Mouse (Mus musculus) limb, embryonic 11.5 days (tissue): Measurements from ENCODE around the gene Unc5c. TPM values are rescaled to one million over a fixed set of nuclear protein-coding genes. Genes with fewer than 3 reads are reported as not detected.

ENCODE experiments used
- ATAC-seq: fragments of 200-750 bp; cut with Nextera tagmentation; 2 replicates; pipeline ENCODE4 v1.8.0; 2017; ENCODE audit warnings: low read depth; ENCODE audit not compliant: insufficient number of reproducible peaks, low FRiP score, low TSS enrichment
- DNase-seq: peaks from one replicate; pipeline ENCODE4 v3.0.0-alpha.2; 2015; ENCODE audit warnings: low spot score
- H3K27ac ChIP-seq: fragments of 300-500 bp; sonication (generic); replicated peaks from 2 replicates; pipeline ENCODE4 v1.5.1; 2014; ENCODE audit warnings: low read depth, mild to moderate bottlenecking, low read length
- H3K27me3 ChIP-seq: fragments of 300-500 bp; sonication (generic); 2 replicates; pipeline ENCODE4 v1.6.1; 2014; ENCODE audit warnings: mild to moderate bottlenecking, low read length, mixed read lengths; ENCODE audit not compliant: control insufficient read depth, insufficient read depth
- H3K36me3 ChIP-seq: fragments of 300-500 bp; sonication (generic); 2 replicates; pipeline ENCODE4 v1.6.1; 2014; ENCODE audit warnings: mild to moderate bottlenecking, low read length, moderate library complexity, mixed read lengths; ENCODE audit not compliant: control insufficient read depth, insufficient read depth
- H3K4me1 ChIP-seq: fragments of 300-500 bp; sonication (generic); 2 replicates; pipeline ENCODE4 v1.6.1; 2014; ENCODE audit warnings: low read length, mixed read lengths; ENCODE audit not compliant: control insufficient read depth, insufficient read depth
- H3K4me2 ChIP-seq: fragments of 300-500 bp; sonication (generic); 2 replicates; pipeline ENCODE4 v1.6.1; 2014; ENCODE audit warnings: low read depth, mild to moderate bottlenecking, moderate library complexity; ENCODE audit not compliant: severe bottlenecking
- H3K4me3 ChIP-seq: fragments of 300-500 bp; sonication (generic); 2 replicates; pipeline ENCODE4 v1.5.1; 2014; ENCODE audit warnings: low read depth, low read length
- H3K9ac ChIP-seq: fragments of 300-500 bp; sonication (generic); 2 replicates; pipeline ENCODE4 v1.6.1; 2014; ENCODE audit warnings: mild to moderate bottlenecking, low read length
- H3K9me3 ChIP-seq: fragments of 300-500 bp; sonication (generic); 2 replicates; pipeline ENCODE4 v1.6.1; 2016; ENCODE audit warnings: low read length; ENCODE audit not compliant: control insufficient read depth
- WGBS: fragments of 180-500 bp; shearing (Covaris S2); extraction: QIAGEN DNeasy Blood & Tissue Kit; methylation state at CpG from one replicate; pipeline ENCODE4 v1.1.7; 2014; 5-methylcytosine and 5-hydroxymethylcytosine counted together
- polyA plus RNA-seq: library from polyadenylated mRNA; unstranded; fragments of >200 nt; fragmentation: Nextera tagmentation; extraction: Ambion mirVana; gene quantifications from 2 replicates; pipeline ENCODE4 v1.2.1, GENCODE M21; 2014

Gene Unc5c
- 16.5 and 17.2 TPM in 2 replicates for polyA plus RNA-seq

- peak; percentile 81 for ATAC-seq
- H3K4me2 ChIP-seq, result peak within 1 kb of the TSS; percentile 90
- under 1% methylated on average over 51 of the region's 61 CpGs for WGBS
- H3K27me3 ChIP-seq, result no peaks in the 10 kb centered on the region
- no peaks in the 10 kb centered on the region for H3K36me3 ChIP-seq
- DNase-seq, result peak; percentile 84
- H3K4me3 ChIP-seq, result peak within 1 kb of the TSS; percentile 66
- H3K4me1 ChIP-seq, result peaks cover 9% of the 10 kb centered on the region; the same call in 1 of the 2 replicates
- no peaks in the 10 kb centered on the region for H3K9me3 ChIP-seq
- peak within 1 kb of the TSS; percentile 85 for H3K9ac ChIP-seq
- H3K27ac ChIP-seq, result peak within 1 kb of the TSS; percentile 88
Measured at GRCm38 (mm10) chr3:141465104-141465705, at the start of gene Unc5c. Gene Unc5c (plus strand): TSS chr3:141465216.

GRCm38 (mm10) chr3:141457475-141457874 is 7.5 kb upstream of the Unc5c start:
- Histone ChIP-seq H3K36me3 (no peaks in the 10 kb centered on the region), H3K27ac (no peak overlapping the region), H3K4me1 (no peaks in the 10 kb centered on the region), H3K27me3 (no peaks in the 10 kb centered on the region), H3K9me3 (no peaks in the 10 kb centered on the region), H3K9ac (no peak overlapping the region), H3K4me3 (no peak overlapping the region), H3K4me2 (no peak overlapping the region)
- DNase-seq (no peak), ATAC-seq (no peak)
- WGBS, result 91% methylated on average over 2 of the region's 2 CpGs

GRCm38 (mm10) chr3:141462482-141462881 is 2.5 kb upstream of the Unc5c start:
- Histone ChIP-seq H3K4me2 (no peak overlapping the region), H3K9ac (no peak overlapping the region), H3K9me3 (no peaks in the 10 kb centered on the region), H3K36me3 (no peaks in the 10 kb centered on the region), H3K27ac (no peak overlapping the region), H3K27me3 (no peaks in the 10 kb centered on the region), H3K4me1 (no peaks in the 10 kb centered on the region; the same call in 1 of the 2 replicates), H3K4me3 (no peak overlapping the region)
- ATAC-seq (no peak), DNase-seq (no peak)
- WGBS, result 68% methylated on average over 7 of the region's 7 CpGs

- Histone ChIP-seq H3K27me3 (no peaks in the 10 kb centered on the region), H3K4me1 (peaks cover 9% of the 10 kb centered on the region; the same call in 1 of the 2 replicates), H3K27ac (peak overlapping the region; percentile 88), H3K9me3 (no peaks in the 10 kb centered on the region), H3K9ac (peak overlapping the region; percentile 85), H3K4me2 (peak overlapping the region; percentile 90), H3K36me3 (no peaks in the 10 kb centered on the region), H3K4me3 (peak overlapping the region; percentile 66)
- under 1% methylated on average over 26 of the region's 26 CpGs for WGBS
- DNase-seq, result peak; percentile 80
- peak; percentile 76 for ATAC-seq
Measured at GRCm38 (mm10) chr3:141464691-141465103, 319 bp upstream of the Unc5c start.

- H3K4me2 ChIP-seq, result peak overlapping the region; percentile 90
- under 1% methylated on average over 20 of the region's 20 CpGs for WGBS
- H3K36me3 ChIP-seq, result no peaks in the 10 kb centered on the region
- ATAC-seq (no peak), DNase-seq (peak; percentile 60)
- H3K4me3 ChIP-seq, result peak overlapping the region; percentile 66
- no peaks in the 10 kb centered on the region for H3K9me3 ChIP-seq
- no peaks in the 10 kb centered on the region for H3K27me3 ChIP-seq
- peak overlapping the region; percentile 85 for H3K9ac ChIP-seq
- peaks cover 9% of the 10 kb centered on the region; the same call in 1 of the 2 replicates for H3K4me1 ChIP-seq
- peak overlapping the region; percentile 88 for H3K27ac ChIP-seq
Measured at GRCm38 (mm10) chr3:141466061-141466460, 1.0 kb downstream of the Unc5c start.

- H3K9ac ChIP-seq, result peak overlapping the region; percentile 31
- ATAC-seq, result no peak
- peak overlapping the region; percentile 90 for H3K4me2 ChIP-seq
- WGBS, result 1% methylated on average over 3 of the region's 3 CpGs
- H3K4me3 ChIP-seq, result peak overlapping the region; percentile 66
- H3K36me3 ChIP-seq, result no peaks in the 10 kb centered on the region
- H3K9me3 ChIP-seq, result no peaks in the 10 kb centered on the region
- peak; percentile 50 for DNase-seq
- H3K4me1 ChIP-seq, result peaks cover 9% of the 10 kb centered on the region; the same call in 1 of the 2 replicates
- H3K27me3 ChIP-seq, result no peaks in the 10 kb centered on the region
- no peak overlapping the region for H3K27ac ChIP-seq
Measured at GRCm38 (mm10) chr3:141466727-141467335, 1.8 kb downstream of the Unc5c start.

GRCm38 (mm10) chr3:141469338-141469737 is 4.3 kb downstream of the Unc5c start:
- no peak for ATAC-seq
- DNase-seq, result no peak
- no peaks in the 10 kb centered on the region for H3K9me3 ChIP-seq
- H3K4me3 ChIP-seq, result no peak overlapping the region
- no peak overlapping the region for H3K9ac ChIP-seq
- peaks cover 9% of the 10 kb centered on the region; the same call in 1 of the 2 replicates for H3K4me1 ChIP-seq
- WGBS, result 26% methylated on average over 2 of the region's 2 CpGs
- H3K4me2 ChIP-seq, result no peak overlapping the region
- H3K36me3 ChIP-seq, result no peaks in the 10 kb centered on the region
- no peak overlapping the region for H3K27ac ChIP-seq
- H3K27me3 ChIP-seq, result no peaks in the 10 kb centered on the region

- 76% methylated on average over 5 of the region's 5 CpGs for WGBS
- no peaks in the 10 kb centered on the region for H3K36me3 ChIP-seq
- DNase-seq, result no peak
- H3K4me1 ChIP-seq, result peaks cover 17% of the 10 kb centered on the region
- H3K4me2 ChIP-seq, result no peak overlapping the region
- H3K9ac ChIP-seq, result no peak overlapping the region
- H3K9me3 ChIP-seq, result no peaks in the 10 kb centered on the region
- no peak overlapping the region for H3K27ac ChIP-seq
- ATAC-seq, result no peak
- H3K27me3 ChIP-seq, result no peaks in the 10 kb centered on the region
- H3K4me3 ChIP-seq, result no peak overlapping the region
Measured at GRCm38 (mm10) chr3:141473205-141473604, 8.2 kb downstream of the Unc5c start.
